Mouse (Mus musculus): ENCODE results near the gene Dnah11.

The Dnah11 gene

GRCm38 (mm10) chr12:117867708-117868564 is 330.9 kb downstream of the Dnah11 start:
- intact Hi-C loops (cut with DNase I) = no loop called here

GRCm38 (mm10) chr12:117862655-117863054 is 336.2 kb downstream of the Dnah11 start:
- intact Hi-C loops (cut with DNase I) = no loop called here

- intact Hi-C loops (cut with DNase I) = no loop called here
Observed at GRCm38 (mm10) chr12:117861249-117861648, 337.6 kb downstream of the Dnah11 start.

GRCm38 (mm10) chr12:117860840-117861239 is 338.0 kb downstream of the Dnah11 start:
- intact Hi-C loops (cut with DNase I) = no loop called here

- intact Hi-C loops (cut with DNase I) = no loop called here
Observed at GRCm38 (mm10) chr12:117857884-117858283, 341.0 kb downstream of the Dnah11 start.

GRCm38 (mm10) chr12:117857023-117857422 is 341.8 kb downstream of the Dnah11 start:
- intact Hi-C loops (cut with DNase I) = no loop called here

- intact Hi-C loops (cut with DNase I) = loop anchor here (2.0 kb wide), 1 partner anchor 33 kb away; no protein-coding TSS in a partner anchor
Observed at GRCm38 (mm10) chr12:117853316-117853715, 345.5 kb downstream of the Dnah11 start.

- intact Hi-C loops (cut with DNase I) = no loop called here
Observed at GRCm38 (mm10) chr12:117850472-117850871, 348.4 kb downstream of the Dnah11 start.

- intact Hi-C loops (cut with DNase I) = no loop called here
Observed at GRCm38 (mm10) chr12:117848621-117849020, 350.2 kb downstream of the Dnah11 start.

GRCm38 (mm10) chr12:117844917-117845316 is 353.9 kb downstream of the Dnah11 start:
- intact Hi-C loops (cut with DNase I) = no loop called here

- intact Hi-C loops (cut with DNase I) = no loop called here
Observed at GRCm38 (mm10) chr12:117844075-117844408, 354.8 kb downstream of the Dnah11 start.

GRCm38 (mm10) chr12:117843302-117844074 is 355.4 kb downstream of the Dnah11 start:
- intact Hi-C loops (cut with DNase I) = no loop called here

- intact Hi-C loops (cut with DNase I) = no loop called here
Observed at GRCm38 (mm10) chr12:117842676-117843075, 356.2 kb downstream of the Dnah11 start.

GRCm38 (mm10) chr12:117840705-117841104 is 358.1 kb downstream of the Dnah11 start:
- intact Hi-C loops (cut with DNase I) = no loop called here

- intact Hi-C loops (cut with DNase I) = no loop called here
Observed at GRCm38 (mm10) chr12:117837376-117837775, 361.5 kb downstream of the Dnah11 start.

- intact Hi-C loops (cut with DNase I) = no loop called here
Observed at GRCm38 (mm10) chr12:117835371-117835770, 363.5 kb downstream of the Dnah11 start.

- intact Hi-C loops (cut with DNase I) = no loop called here
Observed at GRCm38 (mm10) chr12:117834652-117835051, 364.2 kb downstream of the Dnah11 start.

GRCm38 (mm10) chr12:117832190-117832589 is 366.7 kb downstream of the Dnah11 start:
- intact Hi-C loops (cut with DNase I) = no loop called here

- intact Hi-C loops (cut with DNase I) = no loop called here
Observed at GRCm38 (mm10) chr12:117831351-117831961, 367.4 kb downstream of the Dnah11 start.

GRCm38 (mm10) chr12:117828350-117828749 is 370.5 kb downstream of the Dnah11 start:
- intact Hi-C loops (cut with DNase I) = no loop called here
